Mouse (Mus musculus): ENCODE results near the gene Xylt1. TPM values are rescaled to one million over a fixed set of nuclear protein-coding genes. Genes with fewer than 3 reads are reported as not detected.

The Xylt1 gene
- total RNA-seq, 2 experiments from 2014 or later, result 43.5 to 43.9 TPM

- DNase-seq (ENCODE audit: low spot score in 2 of 2), result peak in 1 of 2 experiments; percentile 15
- TF ChIP-seq CTCF (conservative IDR thresholded peaks at IDR 0.05), result no peak
- peak overlapping the region; percentile 92 for H3K27ac ChIP-seq
- peak overlapping the region; percentile 71 for H3K4me3 ChIP-seq
Measured at GRCm38 (mm10) chr7:117381188-117381981, 606 bp downstream of the Xylt1 start.

- peak overlapping the region; percentile 71 for H3K4me3 ChIP-seq
- H3K27ac ChIP-seq, result peak overlapping the region; percentile 92
- no peak for TF ChIP-seq CTCF (conservative IDR thresholded peaks at IDR 0.05)
- DNase-seq (ENCODE audit: low spot score in 2 of 2), result peak in 1 of 2 experiments; percentile 11
Measured at GRCm38 (mm10) chr7:117382006-117382405, 1.2 kb downstream of the Xylt1 start.

- peak overlapping the region; percentile 92 for H3K27ac ChIP-seq
- peak; percentile 81 for TF ChIP-seq CTCF (conservative IDR thresholded peaks at IDR 0.05)
- peak; percentile 67 for DNase-seq (ENCODE audit: low spot score in 2 of 2)
- H3K4me3 ChIP-seq, result peak overlapping the region; percentile 71
Measured at GRCm38 (mm10) chr7:117383147-117383940, 2.6 kb downstream of the Xylt1 start.

GRCm38 (mm10) chr7:117386376-117386775, 5.6 kb downstream of the Xylt1 start:
- DNase-seq (ENCODE audit: low spot score in 2 of 2), result no peak
- H3K4me3 ChIP-seq, result no peak overlapping the region
- TF ChIP-seq CTCF (conservative IDR thresholded peaks at IDR 0.05), result no peak
- H3K27ac ChIP-seq, result no peak overlapping the region

- no peak for DNase-seq (ENCODE audit: low spot score in 2 of 2)
- no peak for TF ChIP-seq CTCF (conservative IDR thresholded peaks at IDR 0.05)
- Histone ChIP-seq H3K4me3 (no peak overlapping the region), H3K27ac (no peak overlapping the region)
Measured at GRCm38 (mm10) chr7:117388284-117388988, 7.7 kb downstream of the Xylt1 start.

GRCm38 (mm10) chr7:117389048-117389447, 8.3 kb downstream of the Xylt1 start:
- Histone ChIP-seq H3K27ac (no peak overlapping the region), H3K4me3 (no peak overlapping the region)
- TF ChIP-seq CTCF (conservative IDR thresholded peaks at IDR 0.05), result no peak
- no peak for DNase-seq (ENCODE audit: low spot score in 2 of 2)

- Histone ChIP-seq H3K4me3 (no peak overlapping the region), H3K27ac (peak overlapping the region; percentile 32; the same call in 1 of the 2 replicates)
- DNase-seq (ENCODE audit: low spot score in 2 of 2), result no peak
- TF ChIP-seq CTCF (conservative IDR thresholded peaks at IDR 0.05), result no peak
Measured at GRCm38 (mm10) chr7:117392863-117393569, 12.2 kb downstream of the Xylt1 start.

- no peak for DNase-seq (ENCODE audit: low spot score in 2 of 2)
- no peak for TF ChIP-seq CTCF (conservative IDR thresholded peaks at IDR 0.05)
- 0 out of 2 replicates have a peak overlapping the region, but pooled peaks have one; percentile 32 for H3K27ac ChIP-seq
- H3K4me3 ChIP-seq, result no peak overlapping the region
Measured at GRCm38 (mm10) chr7:117393976-117394375, 13.2 kb downstream of the Xylt1 start.

GRCm38 (mm10) chr7:117394380-117394779, 13.6 kb downstream of the Xylt1 start:
- no peak overlapping the region for H3K4me3 ChIP-seq
- no peak for DNase-seq (ENCODE audit: low spot score in 2 of 2)
- H3K27ac ChIP-seq, result no peak overlapping the region
- TF ChIP-seq CTCF (conservative IDR thresholded peaks at IDR 0.05), result no peak

- DNase-seq (ENCODE audit: low spot score in 2 of 2), result no peak
- TF ChIP-seq CTCF (conservative IDR thresholded peaks at IDR 0.05), result no peak
- Histone ChIP-seq H3K4me3 (no peak overlapping the region), H3K27ac (peak overlapping the region; percentile 9; the same call in 1 of the 2 replicates)
Measured at GRCm38 (mm10) chr7:117395511-117395910, 14.7 kb downstream of the Xylt1 start.

GRCm38 (mm10) chr7:117397877-117398276, 17.1 kb downstream of the Xylt1 start:
- no peak overlapping the region for H3K27ac ChIP-seq
- no peak for DNase-seq (ENCODE audit: low spot score in 2 of 2)
- TF ChIP-seq CTCF (conservative IDR thresholded peaks at IDR 0.05), result no peak
- no peak overlapping the region for H3K4me3 ChIP-seq

- H3K27ac ChIP-seq, result 0 out of 2 replicates have a peak overlapping the region, but pooled peaks have one; percentile 18
- TF ChIP-seq CTCF (conservative IDR thresholded peaks at IDR 0.05), result no peak
- DNase-seq (ENCODE audit: low spot score in 2 of 2), result no peak
- no peak overlapping the region for H3K4me3 ChIP-seq
Measured at GRCm38 (mm10) chr7:117399971-117400370, 19.2 kb downstream of the Xylt1 start.

Data from layer of hippocampus, adult 2 months (tissue).